Mouse (Mus musculus) stomach, embryonic 14.5 days (tissue): ENCODE data around the gene Slc2a10. TPM values are rescaled to one million over a fixed set of nuclear protein-coding genes. Genes with fewer than 3 reads are reported as not detected.
"Not testable (repeated sequence)": the region's sequence is repeated elsewhere in the genome, so short reads cannot be mapped to it uniquely, and the experiment has no call there.

ENCODE experiments used
- ATAC-seq: fragments of 200-750 bp; cut with Nextera tagmentation; 2 replicates; pipeline ENCODE4 v1.8.0; 2017; ENCODE audit warnings: low read depth, moderate TSS enrichment; ENCODE audit not compliant: insufficient number of reproducible peaks, insufficient read depth, low FRiP score
- H3K27ac ChIP-seq: fragments of 300-500 bp; sonication (generic); 2 replicates; pipeline ENCODE4 v1.5.1; 2014; ENCODE audit warnings: mild to moderate bottlenecking, low read length, moderate library complexity, mixed read lengths
- H3K27me3 ChIP-seq: fragments of 300-500 bp; sonication (generic); 2 replicates; pipeline ENCODE4 v1.6.1; 2014; ENCODE audit warnings: low read length, control low read depth, mixed read lengths; ENCODE audit not compliant: control insufficient read depth, insufficient read depth
- H3K36me3 ChIP-seq: fragments of 300-500 bp; sonication (generic); 2 replicates; pipeline ENCODE4 v1.6.1; 2014; ENCODE audit warnings: mild to moderate bottlenecking, control low read depth, low read length, moderate library complexity, mixed read lengths; ENCODE audit not compliant: control insufficient read depth, insufficient read depth
- H3K4me1 ChIP-seq: fragments of 300-500 bp; sonication (generic); 2 replicates; pipeline ENCODE4 v1.6.1; 2014; ENCODE audit warnings: low read length, control low read depth, mixed read lengths; ENCODE audit not compliant: control insufficient read depth, insufficient read depth
- H3K4me2 ChIP-seq: fragments of 300-500 bp; sonication (generic); replicated peaks from 2 replicates; pipeline ENCODE4 v1.6.1; 2014; ENCODE audit warnings: low read depth, low read length, control low read depth
- H3K4me3 ChIP-seq: fragments of 300-500 bp; sonication (generic); 2 replicates; pipeline ENCODE4 v1.5.1; 2014; ENCODE audit warnings: low read depth, low read length, control low read depth
- H3K9ac ChIP-seq: fragments of 300-500 bp; sonication (generic); replicated peaks from 2 replicates; pipeline ENCODE4 v1.6.1; 2014; ENCODE audit warnings: low read depth, mild to moderate bottlenecking, control low read depth, low read length, moderate library complexity, mixed read lengths
- H3K9me3 ChIP-seq: fragments of 300-500 bp; sonication (generic); 2 replicates; pipeline ENCODE4 v1.6.1; 2016; ENCODE audit warnings: low read depth, low read length, control low read depth; ENCODE audit not compliant: control insufficient read depth
- WGBS: fragments of 180-500 bp; shearing (Covaris S2); extraction: QIAGEN DNeasy Blood & Tissue Kit; methylation state at CpG from one replicate; pipeline ENCODE4 v1.1.7; 2014; 5-methylcytosine and 5-hydroxymethylcytosine counted together
- polyA plus RNA-seq: library from polyadenylated mRNA; unstranded; fragments of >200 nt; fragmentation: Nextera tagmentation; extraction: Ambion mirVana; gene quantifications from 2 replicates; pipeline ENCODE4 v1.2.1, GENCODE M21; 2014

Slc2a10 gene
- polyA plus RNA-seq, 1 experiment from 2014 or later, result 7.3 TPM

DNA sequence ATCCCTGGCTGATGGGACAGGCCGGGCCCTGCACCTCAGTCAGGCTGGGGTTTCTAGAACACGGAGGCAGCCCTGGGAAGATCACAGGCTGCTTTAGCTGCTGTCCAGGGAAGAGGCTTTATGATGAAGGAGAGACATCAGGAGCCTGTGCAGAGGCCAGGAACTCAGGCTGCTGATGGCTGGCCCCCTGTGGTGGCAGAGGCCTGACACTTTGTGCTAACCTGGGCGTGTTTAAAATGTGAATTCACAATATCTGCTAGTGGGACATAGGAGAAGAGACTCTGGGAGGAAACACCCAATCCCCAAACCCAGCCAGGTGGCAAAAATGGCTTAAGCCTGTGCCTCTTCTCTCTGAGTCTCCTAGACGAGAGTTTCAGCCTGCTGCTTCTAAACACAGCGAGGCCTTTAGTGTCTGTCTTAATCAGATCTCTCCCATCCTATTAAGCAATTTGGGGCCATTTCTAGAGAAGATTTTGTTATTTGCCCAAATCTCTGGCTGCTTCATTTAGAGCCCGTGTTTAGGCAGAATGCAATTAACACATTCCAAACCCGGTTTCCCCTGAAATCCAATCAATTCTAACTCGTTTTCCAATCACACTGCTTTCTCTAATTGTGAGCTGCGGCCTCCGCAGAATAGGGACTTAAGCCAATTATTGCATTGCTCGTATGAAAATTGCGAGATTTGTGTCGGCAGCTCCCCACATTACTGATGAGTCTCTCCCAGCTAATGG lies 39.5 kb downstream of the Slc2a10 start:
- no peak for ATAC-seq
- H3K4me3 ChIP-seq, result no peak overlapping the region
- H3K4me1 ChIP-seq, result no peaks in the 10 kb centered on the region
- no peak overlapping the region for H3K27ac ChIP-seq
- 67% methylated on average over 13 of the region's 13 CpGs for WGBS
- no peaks in the 10 kb centered on the region for H3K36me3 ChIP-seq
- no peak overlapping the region for H3K9ac ChIP-seq
- H3K27me3 ChIP-seq, result no peaks in the 10 kb centered on the region
- no peak overlapping the region for H3K4me2 ChIP-seq
- no peaks in the 10 kb centered on the region for H3K9me3 ChIP-seq

DNA sequence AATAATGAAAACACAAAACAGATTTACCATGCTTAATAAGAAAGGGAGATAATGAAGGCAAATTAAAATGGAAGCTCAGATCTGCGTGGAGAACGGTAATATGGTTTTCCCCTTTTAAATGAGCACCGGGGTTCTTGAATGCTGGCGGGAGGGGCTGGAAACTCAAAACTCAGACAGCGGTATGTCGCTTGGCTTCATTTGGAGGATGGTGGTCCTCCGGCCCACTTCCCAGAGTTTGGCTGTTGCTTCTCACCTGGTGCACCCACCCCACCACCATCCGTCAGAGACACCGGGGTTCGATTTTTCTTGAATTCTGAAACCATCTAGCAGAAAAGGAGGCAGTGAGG lies 40.1 kb downstream of the Slc2a10 start:
- no peaks in the 10 kb centered on the region for H3K27me3 ChIP-seq
- no peak overlapping the region for H3K4me3 ChIP-seq
- no peak overlapping the region for H3K27ac ChIP-seq
- WGBS, result 89% methylated on average over 10 of the region's 10 CpGs
- no peaks in the 10 kb centered on the region for H3K4me1 ChIP-seq
- no peaks in the 10 kb centered on the region for H3K9me3 ChIP-seq
- no peak overlapping the region for H3K4me2 ChIP-seq
- H3K9ac ChIP-seq, result no peak overlapping the region
- no peaks in the 10 kb centered on the region for H3K36me3 ChIP-seq
- ATAC-seq, result no peak

DNA sequence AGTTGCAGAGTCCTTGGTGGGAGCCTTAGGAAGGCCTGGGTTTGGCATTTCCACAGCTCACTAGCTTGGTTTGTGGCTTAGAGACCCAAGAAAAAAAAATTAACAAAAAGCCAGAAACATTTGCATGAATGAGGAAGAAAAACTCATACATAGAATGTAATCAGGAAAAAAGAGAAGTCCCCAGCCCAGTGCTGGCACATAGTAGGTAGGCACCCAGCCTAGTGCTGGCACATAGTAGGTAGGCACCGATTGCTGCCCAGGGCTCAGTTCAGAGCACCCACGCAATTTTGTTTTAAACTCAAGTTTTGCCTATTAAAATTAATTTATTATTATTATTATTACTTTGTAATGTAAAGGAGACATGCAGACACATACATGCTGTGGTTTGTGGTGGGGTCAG lies 42.1 kb downstream of the Slc2a10 start:
- no peak overlapping the region for H3K27ac ChIP-seq
- no peak for ATAC-seq
- no peak overlapping the region for H3K4me3 ChIP-seq
- H3K4me1 ChIP-seq, result no peaks in the 10 kb centered on the region
- no peaks in the 10 kb centered on the region for H3K9me3 ChIP-seq
- WGBS, result 98% methylated on average over 2 of the region's 2 CpGs
- no peak overlapping the region for H3K9ac ChIP-seq
- H3K36me3 ChIP-seq, result no peaks in the 10 kb centered on the region
- H3K27me3 ChIP-seq, result no peaks in the 10 kb centered on the region
- H3K4me2 ChIP-seq, result no peak overlapping the region

DNA sequence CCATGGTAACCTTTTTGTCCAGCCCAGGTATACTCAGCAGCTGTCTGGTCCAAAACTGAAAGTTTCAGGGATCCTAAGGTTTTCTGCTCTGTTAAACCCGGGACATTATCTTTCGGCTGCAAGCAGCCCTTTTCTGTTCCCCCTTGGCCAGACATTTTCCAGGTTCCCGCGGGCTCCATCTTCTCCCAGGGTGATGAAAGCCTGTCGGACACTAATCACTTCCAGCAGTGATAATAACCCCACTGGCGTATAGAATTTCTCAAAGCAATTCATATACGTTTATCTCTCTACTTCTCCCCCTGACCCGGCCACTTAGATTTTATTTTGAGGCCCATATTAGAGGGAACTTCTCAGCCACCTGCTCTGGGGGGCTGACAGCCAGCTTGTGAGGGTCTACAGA lies 42.8 kb downstream of the Slc2a10 start:
- no peaks in the 10 kb centered on the region for H3K36me3 ChIP-seq
- no peak overlapping the region for H3K4me2 ChIP-seq
- H3K27me3 ChIP-seq, result no peaks in the 10 kb centered on the region
- 60% methylated on average over 8 of the region's 8 CpGs for WGBS
- no peaks in the 10 kb centered on the region for H3K4me1 ChIP-seq
- no peak overlapping the region for H3K4me3 ChIP-seq
- ATAC-seq, result no peak
- no peaks in the 10 kb centered on the region for H3K9me3 ChIP-seq
- H3K27ac ChIP-seq, result no peak overlapping the region
- H3K9ac ChIP-seq, result no peak overlapping the region

DNA sequence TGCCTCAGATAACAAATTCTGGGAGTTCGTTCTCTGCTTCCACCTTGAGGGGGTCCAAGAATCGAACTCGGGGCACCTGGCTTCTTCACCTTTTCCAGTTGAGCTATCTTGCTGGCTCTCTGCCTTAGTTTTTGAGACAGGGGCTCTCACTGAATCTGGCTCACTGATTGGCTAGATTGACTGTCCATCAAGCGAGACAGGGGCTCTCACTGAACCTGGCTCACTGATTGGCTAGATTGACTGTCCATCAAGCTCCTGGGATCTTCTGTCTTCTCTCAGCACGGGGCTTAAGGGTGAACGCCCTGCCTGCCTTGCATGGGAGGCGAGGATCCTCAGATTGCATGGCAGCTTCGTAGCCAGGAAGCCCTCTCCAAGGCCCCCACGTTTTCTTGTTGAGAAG lies 43.8 kb downstream of the Slc2a10 start:
- Histone ChIP-seq H3K36me3 (no peaks in the 10 kb centered on the region), H3K27me3 (no peaks in the 10 kb centered on the region), H3K9ac (no peak overlapping the region), H3K9me3 (no peaks in the 10 kb centered on the region), H3K4me2 (no peak overlapping the region), H3K4me1 (no peaks in the 10 kb centered on the region), H3K27ac (no peak overlapping the region), H3K4me3 (no peak overlapping the region)
- ATAC-seq, result no peak
- WGBS, result 51% methylated on average over 9 of the region's 9 CpGs

DNA sequence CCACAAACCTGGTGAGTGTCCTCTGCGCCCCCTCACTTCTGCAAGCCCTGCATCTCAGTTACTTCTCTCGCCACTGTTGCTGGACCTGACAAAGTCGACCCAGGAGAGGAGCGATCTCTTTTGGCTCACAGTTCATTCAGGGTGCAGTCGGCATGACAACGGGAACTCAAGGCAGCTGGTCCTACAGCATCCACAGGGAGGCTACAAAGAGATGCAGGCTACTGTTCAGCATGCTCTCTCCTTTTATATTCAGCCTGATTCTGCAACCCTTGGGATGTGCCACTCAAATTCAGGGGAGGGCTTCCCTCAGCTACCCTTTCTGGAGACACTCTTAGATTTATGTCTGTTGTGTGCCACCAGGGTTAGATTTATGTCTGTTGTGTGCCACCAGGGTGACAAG lies 45.0 kb downstream of the Slc2a10 start:
- ATAC-seq, result no peak
- Histone ChIP-seq H3K9me3 (no peaks in the 10 kb centered on the region), H3K27me3 (no peaks in the 10 kb centered on the region), H3K9ac (no peak overlapping the region), H3K4me1 (no peaks in the 10 kb centered on the region), H3K27ac (no peak overlapping the region), H3K4me3 (no peak overlapping the region), H3K36me3 (no peaks in the 10 kb centered on the region), H3K4me2 (no peak overlapping the region)
- 77% methylated on average over 6 of the region's 6 CpGs for WGBS

DNA sequence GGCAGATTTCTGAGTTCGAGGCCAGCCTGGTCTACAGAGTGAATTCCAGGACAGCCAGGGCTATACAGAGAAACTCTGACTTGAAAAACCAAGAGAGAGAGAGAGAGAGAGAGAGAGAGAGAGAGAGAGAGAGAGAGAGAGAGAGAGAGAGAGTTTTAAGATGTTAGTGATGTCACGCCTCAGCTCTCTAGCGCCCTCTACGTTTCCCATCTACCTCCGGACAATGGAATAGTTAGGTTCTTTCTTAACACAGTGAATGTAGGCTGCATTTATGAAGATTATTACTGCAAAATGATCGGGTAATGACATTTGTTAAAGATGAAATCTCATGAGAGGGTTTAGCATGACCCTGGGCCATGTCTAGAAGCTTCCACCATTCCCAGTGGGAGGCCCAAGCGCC lies 46.8 kb downstream of the Slc2a10 start:
- not testable (repeated sequence) for H3K9me3 ChIP-seq, H3K4me3 ChIP-seq, H3K27ac ChIP-seq, H3K4me2 ChIP-seq, H3K9ac ChIP-seq, H3K36me3 ChIP-seq, H3K4me1 ChIP-seq, ATAC-seq, H3K27me3 ChIP-seq
- 68% methylated on average over 7 of the region's 7 CpGs for WGBS

DNA sequence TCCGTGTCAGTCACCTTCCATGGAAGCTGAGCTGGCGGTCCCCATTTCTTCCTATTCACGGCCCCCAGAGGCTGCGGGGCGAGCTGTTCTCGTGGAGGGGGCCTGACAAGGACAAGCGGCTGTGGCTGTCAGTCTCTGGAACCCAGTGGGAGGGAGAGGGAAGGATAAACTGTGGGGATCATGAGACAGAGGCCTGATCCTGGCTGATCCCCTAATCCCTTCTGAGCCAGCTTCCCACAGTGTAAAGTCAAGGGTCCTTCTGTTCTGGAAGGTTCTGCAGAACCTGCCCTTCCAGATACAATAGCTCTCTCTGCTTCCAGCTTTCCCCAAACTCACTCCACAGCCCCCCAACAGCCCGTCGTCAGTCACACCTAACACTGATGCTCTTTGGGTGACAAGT lies 50.5 kb downstream of the Slc2a10 start:
- Histone ChIP-seq H3K27ac (no peak overlapping the region), H3K36me3 (no peaks in the 10 kb centered on the region), H3K4me3 (no peak overlapping the region), H3K4me2 (no peak overlapping the region), H3K9me3 (no peaks in the 10 kb centered on the region), H3K4me1 (no peaks in the 10 kb centered on the region), H3K27me3 (no peaks in the 10 kb centered on the region), H3K9ac (no peak overlapping the region)
- no peak for ATAC-seq
- 75% methylated on average over 9 of the region's 9 CpGs for WGBS

DNA sequence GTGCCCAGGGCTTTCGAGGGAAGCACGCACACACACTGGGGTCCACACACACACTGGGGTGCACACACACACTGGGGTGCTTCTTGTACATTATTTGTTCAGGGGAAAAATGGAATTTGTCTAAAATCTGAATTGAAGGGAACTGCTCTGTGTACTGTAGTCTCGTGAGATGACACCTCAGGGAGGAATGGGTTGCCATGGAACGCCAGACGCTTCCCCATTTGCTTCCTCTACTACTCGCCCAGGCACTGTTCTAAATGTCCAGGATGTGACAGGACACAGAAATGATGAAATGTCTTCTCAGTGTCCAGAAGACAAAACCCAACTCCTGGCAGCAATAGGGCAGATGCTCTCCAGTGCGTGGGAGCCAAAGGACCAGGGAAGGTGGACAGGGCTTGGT lies 53.7 kb downstream of the Slc2a10 start:
- ATAC-seq, result no peak
- no peak overlapping the region for H3K9ac ChIP-seq
- no peaks in the 10 kb centered on the region for H3K9me3 ChIP-seq
- no peak overlapping the region for H3K4me2 ChIP-seq
- H3K27me3 ChIP-seq, result no peaks in the 10 kb centered on the region
- H3K4me3 ChIP-seq, result no peak overlapping the region
- H3K36me3 ChIP-seq, result no peaks in the 10 kb centered on the region
- WGBS, result 82% methylated on average over 7 of the region's 7 CpGs
- no peak overlapping the region for H3K27ac ChIP-seq
- no peaks in the 10 kb centered on the region for H3K4me1 ChIP-seq
